Mouse (Mus musculus): ENCODE data around the gene Hpcal4. TPM values are rescaled to one million over a fixed set of nuclear protein-coding genes. Genes with fewer than 3 reads are reported as not detected.

The Hpcal4 gene
- polyA plus RNA-seq, 1 experiment from 2014 or later: 1.1 TPM

GRCm38 (mm10) chr4:123202094-123202420, 19.0 kb downstream of the Hpcal4 start:
- peak overlapping the region; percentile 47 to 49 for H3K4me3 ChIP-seq (ENCODE audit: control insufficient read depth in 1 of 2, insufficient read depth in 1 of 2, low read depth in 1 of 2, low read length in 2 of 2)
- peak overlapping the region in 1 of 2 experiments; percentile 70; a peak in 2 of 4 replicates for H3K27ac ChIP-seq (replicated peaks in 1 of 2; ENCODE audit: control insufficient read depth in 1 of 2, insufficient read depth in 1 of 2, low read depth in 2 of 2, low read length in 2 of 2)
- H3K4me1 ChIP-seq (ENCODE audit: control insufficient read depth in 2 of 2, insufficient read depth in 2 of 2, low read length in 2 of 2): peaks cover 14 to 20% of the 10 kb centered on the region in 2 experiments
- no peaks in the 10 kb centered on the region for H3K36me3 ChIP-seq (ENCODE audit: control insufficient read depth, insufficient read depth, low read length)
- H3K27me3 ChIP-seq (ENCODE audit: control insufficient read depth, insufficient read depth, low read length): peaks cover 46% of the 10 kb centered on the region
- peak overlapping the region; percentile 92 for H3K4me2 ChIP-seq (ENCODE audit: low read length)
- no peak for ATAC-seq (ENCODE audit: insufficient number of reproducible peaks, insufficient read depth, low FRiP score, low read depth)
- H3K9me3 ChIP-seq (ENCODE audit: control insufficient read depth, low read length): no peaks in the 10 kb centered on the region
- peak overlapping the region; percentile 78 for H3K9ac ChIP-seq (ENCODE audit: low read length)
- 18% methylated on average over 8 of the region's 8 CpGs for WGBS

GRCm38 (mm10) chr4:123207337-123207736, 24.3 kb downstream of the Hpcal4 start:
- Histone ChIP-seq H3K9ac (ENCODE audit: low read length) (no peak overlapping the region), H3K27me3 (ENCODE audit: control insufficient read depth, insufficient read depth, low read length) (peaks cover 28% of the 10 kb centered on the region), H3K4me2 (ENCODE audit: low read length) (no peak overlapping the region), H3K27ac (replicated peaks in 1 of 2; ENCODE audit: control insufficient read depth in 1 of 2, insufficient read depth in 1 of 2, low read depth in 2 of 2, low read length in 2 of 2) (no peak overlapping the region), H3K9me3 (ENCODE audit: control insufficient read depth, low read length) (no peaks in the 10 kb centered on the region), H3K4me1 (ENCODE audit: control insufficient read depth in 2 of 2, insufficient read depth in 2 of 2, low read length in 2 of 2) (peaks cover 10% of the 10 kb centered on the region in 2 experiments), H3K4me3 (ENCODE audit: control insufficient read depth in 1 of 2, insufficient read depth in 1 of 2, low read depth in 1 of 2, low read length in 2 of 2) (no peak overlapping the region), H3K36me3 (ENCODE audit: control insufficient read depth, insufficient read depth, low read length) (no peaks in the 10 kb centered on the region)
- 68% methylated on average over 5 of the region's 5 CpGs for WGBS
- no peak for ATAC-seq (ENCODE audit: insufficient number of reproducible peaks, insufficient read depth, low FRiP score, low read depth)

- ATAC-seq (ENCODE audit: insufficient number of reproducible peaks, insufficient read depth, low FRiP score, low read depth): no peak
- H3K27ac ChIP-seq (replicated peaks in 1 of 2; ENCODE audit: control insufficient read depth in 1 of 2, insufficient read depth in 1 of 2, low read depth in 2 of 2, low read length in 2 of 2): no peak overlapping the region
- no peaks in the 10 kb centered on the region for H3K36me3 ChIP-seq (ENCODE audit: control insufficient read depth, insufficient read depth, low read length)
- no peaks in the 10 kb centered on the region for H3K4me1 ChIP-seq (ENCODE audit: control insufficient read depth in 2 of 2, insufficient read depth in 2 of 2, low read length in 2 of 2)
- H3K4me3 ChIP-seq (ENCODE audit: control insufficient read depth in 1 of 2, insufficient read depth in 1 of 2, low read depth in 1 of 2, low read length in 2 of 2): no peak overlapping the region
- peaks cover 35% of the 10 kb centered on the region for H3K27me3 ChIP-seq (ENCODE audit: control insufficient read depth, insufficient read depth, low read length)
- no peak overlapping the region for H3K4me2 ChIP-seq (ENCODE audit: low read length)
- H3K9me3 ChIP-seq (ENCODE audit: control insufficient read depth, low read length): no peaks in the 10 kb centered on the region
- H3K9ac ChIP-seq (ENCODE audit: low read length): no peak overlapping the region
- WGBS: 57% methylated on average over 8 of the region's 8 CpGs
Observed at GRCm38 (mm10) chr4:123210996-123211395, 28.0 kb downstream of the Hpcal4 start.

GRCm38 (mm10) chr4:123211453-123211852, 28.4 kb downstream of the Hpcal4 start:
- Histone ChIP-seq H3K4me3 (ENCODE audit: control insufficient read depth in 1 of 2, insufficient read depth in 1 of 2, low read depth in 1 of 2, low read length in 2 of 2) (no peak overlapping the region), H3K36me3 (ENCODE audit: control insufficient read depth, insufficient read depth, low read length) (no peaks in the 10 kb centered on the region), H3K9me3 (ENCODE audit: control insufficient read depth, low read length) (no peaks in the 10 kb centered on the region), H3K27me3 (ENCODE audit: control insufficient read depth, insufficient read depth, low read length) (peaks cover 38% of the 10 kb centered on the region), H3K9ac (ENCODE audit: low read length) (no peak overlapping the region), H3K4me1 (ENCODE audit: control insufficient read depth in 2 of 2, insufficient read depth in 2 of 2, low read length in 2 of 2) (no peaks in the 10 kb centered on the region), H3K4me2 (ENCODE audit: low read length) (no peak overlapping the region), H3K27ac (replicated peaks in 1 of 2; ENCODE audit: control insufficient read depth in 1 of 2, insufficient read depth in 1 of 2, low read depth in 2 of 2, low read length in 2 of 2) (no peak overlapping the region)
- ATAC-seq (ENCODE audit: insufficient number of reproducible peaks, insufficient read depth, low FRiP score, low read depth): no peak
- 46% methylated on average over 5 of the region's 5 CpGs for WGBS

GRCm38 (mm10) chr4:123212330-123212729, 29.3 kb downstream of the Hpcal4 start:
- no peak for ATAC-seq (ENCODE audit: insufficient number of reproducible peaks, insufficient read depth, low FRiP score, low read depth)

GRCm38 (mm10) chr4:123213975-123214374, 30.9 kb downstream of the Hpcal4 start:
- H3K4me1 ChIP-seq (ENCODE audit: control insufficient read depth in 2 of 2, insufficient read depth in 2 of 2, low read length in 2 of 2): no peaks in the 10 kb centered on the region
- no peaks in the 10 kb centered on the region for H3K9me3 ChIP-seq (ENCODE audit: control insufficient read depth, low read length)
- H3K36me3 ChIP-seq (ENCODE audit: control insufficient read depth, insufficient read depth, low read length): no peaks in the 10 kb centered on the region
- no peak overlapping the region for H3K9ac ChIP-seq (ENCODE audit: low read length)
- ATAC-seq (ENCODE audit: insufficient number of reproducible peaks, insufficient read depth, low FRiP score, low read depth): no peak
- peaks cover 22% of the 10 kb centered on the region for H3K27me3 ChIP-seq (ENCODE audit: control insufficient read depth, insufficient read depth, low read length)
- H3K4me2 ChIP-seq (ENCODE audit: low read length): no peak overlapping the region
- 90% methylated on average over 9 of the region's 9 CpGs for WGBS
- no peak overlapping the region for H3K27ac ChIP-seq (replicated peaks in 1 of 2; ENCODE audit: control insufficient read depth in 1 of 2, insufficient read depth in 1 of 2, low read depth in 2 of 2, low read length in 2 of 2)
- H3K4me3 ChIP-seq (ENCODE audit: control insufficient read depth in 1 of 2, insufficient read depth in 1 of 2, low read depth in 1 of 2, low read length in 2 of 2): no peak overlapping the region

More at GRCm38 (mm10) chr4:123212330-123212729, 29.3 kb downstream of the Hpcal4 start:
- Histone ChIP-seq H3K4me3 (ENCODE audit: control insufficient read depth in 1 of 2, insufficient read depth in 1 of 2, low read depth in 1 of 2, low read length in 2 of 2) (no peak overlapping the region), H3K4me2 (ENCODE audit: low read length) (no peak overlapping the region), H3K9me3 (ENCODE audit: control insufficient read depth, low read length) (no peaks in the 10 kb centered on the region), H3K36me3 (ENCODE audit: control insufficient read depth, insufficient read depth, low read length) (no peaks in the 10 kb centered on the region), H3K27ac (replicated peaks in 1 of 2; ENCODE audit: control insufficient read depth in 1 of 2, insufficient read depth in 1 of 2, low read depth in 2 of 2, low read length in 2 of 2) (no peak overlapping the region), H3K4me1 (ENCODE audit: control insufficient read depth in 2 of 2, insufficient read depth in 2 of 2, low read length in 2 of 2) (no peaks in the 10 kb centered on the region), H3K27me3 (ENCODE audit: control insufficient read depth, insufficient read depth, low read length) (peaks cover 31% of the 10 kb centered on the region), H3K9ac (ENCODE audit: low read length) (no peak overlapping the region)
- 58% methylated on average over 2 of the region's 2 CpGs for WGBS

GRCm38 (mm10) chr4:123215367-123215766, 32.3 kb downstream of the Hpcal4 start:
- Histone ChIP-seq H3K4me1 (ENCODE audit: control insufficient read depth in 2 of 2, insufficient read depth in 2 of 2, low read length in 2 of 2) (peaks cover 3 to 6% of the 10 kb centered on the region in 2 experiments; a peak in 1 of 4 replicates), H3K36me3 (ENCODE audit: control insufficient read depth, insufficient read depth, low read length) (no peaks in the 10 kb centered on the region), H3K9ac (ENCODE audit: low read length) (no peak overlapping the region), H3K27ac (replicated peaks in 1 of 2; ENCODE audit: control insufficient read depth in 1 of 2, insufficient read depth in 1 of 2, low read depth in 2 of 2, low read length in 2 of 2) (no peak overlapping the region), H3K4me2 (ENCODE audit: low read length) (no peak overlapping the region), H3K9me3 (ENCODE audit: control insufficient read depth, low read length) (no peaks in the 10 kb centered on the region), H3K27me3 (ENCODE audit: control insufficient read depth, insufficient read depth, low read length) (peaks cover 16% of the 10 kb centered on the region), H3K4me3 (ENCODE audit: control insufficient read depth in 1 of 2, insufficient read depth in 1 of 2, low read depth in 1 of 2, low read length in 2 of 2) (no peak overlapping the region)
- WGBS: 85% methylated on average over 1 of the region's 1 CpGs
- no peak for ATAC-seq (ENCODE audit: insufficient number of reproducible peaks, insufficient read depth, low FRiP score, low read depth)

- no peak overlapping the region for H3K9ac ChIP-seq (ENCODE audit: low read length)
- ATAC-seq (ENCODE audit: insufficient number of reproducible peaks, insufficient read depth, low FRiP score, low read depth): no peak
- H3K36me3 ChIP-seq (ENCODE audit: control insufficient read depth, insufficient read depth, low read length): no peaks in the 10 kb centered on the region
- H3K4me2 ChIP-seq (ENCODE audit: low read length): no peak overlapping the region
- peaks cover 12% of the 10 kb centered on the region; the same call in 1 of the 2 replicates for H3K27me3 ChIP-seq (ENCODE audit: control insufficient read depth, insufficient read depth, low read length)
- no peak overlapping the region for H3K27ac ChIP-seq (replicated peaks in 1 of 2; ENCODE audit: control insufficient read depth in 1 of 2, insufficient read depth in 1 of 2, low read depth in 2 of 2, low read length in 2 of 2)
- no peaks in the 10 kb centered on the region for H3K9me3 ChIP-seq (ENCODE audit: control insufficient read depth, low read length)
- 21% methylated on average over 1 of the region's 1 CpGs for WGBS
- peaks cover 3 to 9% of the 10 kb centered on the region in 2 experiments; a peak in 2 of 4 replicates for H3K4me1 ChIP-seq (ENCODE audit: control insufficient read depth in 2 of 2, insufficient read depth in 2 of 2, low read length in 2 of 2)
- H3K4me3 ChIP-seq (ENCODE audit: control insufficient read depth in 1 of 2, insufficient read depth in 1 of 2, low read depth in 1 of 2, low read length in 2 of 2): no peak overlapping the region
Observed at GRCm38 (mm10) chr4:123216782-123217181, 33.8 kb downstream of the Hpcal4 start.
